Mouse (Mus musculus) kidney, adult 2 months (tissue): ENCODE measurements around the gene Dnah7c.
"Not testable (repeated sequence)": the region's sequence is repeated elsewhere in the genome, so short reads cannot be mapped to it uniquely, and the experiment has no call there.

ENCODE experiments used
- CTCF ChIP-seq: fragments of 200-500 bp; conservative IDR thresholded peaks from 2 replicates; pipeline ENCODE4 v1.5.1; 2011; ENCODE audit warnings: low read depth, mild to moderate bottlenecking, control low read depth, low read length, moderate library complexity, mixed read lengths; ENCODE audit not compliant: insufficient read depth, insufficient read length
- POLR2A ChIP-seq: fragments of 200-500 bp; IDR thresholded peaks from one replicate; pipeline ENCODE4 v1.6.1; 2011; ENCODE audit warnings: low read depth, low read length, control low read depth

DNA sequence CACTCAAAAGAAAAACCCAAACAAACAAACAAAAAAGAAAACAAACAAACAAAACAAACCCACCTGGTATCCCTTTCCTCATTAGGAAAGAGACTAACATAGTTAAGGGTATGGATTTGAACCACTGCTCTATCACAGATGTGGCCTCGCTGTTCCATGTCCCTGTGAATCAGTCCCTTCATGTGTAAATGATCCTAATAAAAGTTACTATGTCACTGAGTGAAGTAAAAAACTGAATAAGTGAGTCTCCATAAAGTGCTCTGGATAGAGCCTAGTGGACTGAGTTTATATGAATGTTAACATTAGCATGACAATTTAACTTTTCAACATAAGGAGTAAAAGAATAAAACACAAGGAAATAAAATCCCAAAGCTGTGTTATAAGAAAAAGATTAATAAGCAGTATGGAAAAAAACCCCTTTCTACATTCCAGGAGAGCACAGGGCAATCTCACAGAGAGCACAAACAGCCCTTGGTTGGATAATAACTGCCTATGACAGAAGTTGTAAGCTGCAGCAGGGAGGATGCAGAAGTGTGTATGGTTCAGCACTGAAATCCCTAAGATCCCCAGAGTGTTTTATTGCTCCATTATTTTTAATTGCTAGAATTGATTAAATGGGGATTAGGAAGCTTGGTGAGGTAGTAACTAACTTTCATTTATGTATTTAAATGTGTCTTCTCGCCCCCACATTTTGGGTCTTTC lies 308.2 kb downstream of the Dnah7c start:
- TF ChIP-seq CTCF, POLR2A: not testable (repeated sequence)
